Mouse (Mus musculus): ENCODE data around the gene Slc25a51. TPM values are rescaled to one million over a fixed set of nuclear protein-coding genes. Genes with fewer than 3 reads are reported as not detected.
"Not testable (repeated sequence)": the region's sequence is repeated elsewhere in the genome, so short reads cannot be mapped to it uniquely, and the experiment has no call there.

The Slc25a51 gene
- total RNA-seq, 2 experiments from 2014 or later, result 131 to 133 TPM

DNA sequence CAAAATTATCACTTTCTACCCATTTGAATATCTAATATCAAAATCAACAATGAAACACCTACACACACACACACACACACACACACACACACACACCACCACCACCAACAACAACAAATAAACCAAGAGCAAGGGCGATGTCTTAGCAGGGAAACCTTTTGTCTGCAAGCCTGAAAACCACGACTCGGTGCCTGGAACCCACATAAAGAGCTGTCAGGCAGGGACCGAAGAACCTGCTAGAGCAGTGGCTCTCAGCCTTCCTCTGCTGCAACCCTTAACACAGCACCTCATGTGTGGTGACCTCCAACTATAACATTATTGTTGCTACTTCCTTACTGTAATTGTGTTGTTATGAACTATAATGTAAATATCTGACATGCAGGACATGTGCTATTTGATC lies 6.3 kb downstream of the Slc25a51 start:
- no peak for DNase-seq (ENCODE audit: low spot score in 2 of 2)

DNA sequence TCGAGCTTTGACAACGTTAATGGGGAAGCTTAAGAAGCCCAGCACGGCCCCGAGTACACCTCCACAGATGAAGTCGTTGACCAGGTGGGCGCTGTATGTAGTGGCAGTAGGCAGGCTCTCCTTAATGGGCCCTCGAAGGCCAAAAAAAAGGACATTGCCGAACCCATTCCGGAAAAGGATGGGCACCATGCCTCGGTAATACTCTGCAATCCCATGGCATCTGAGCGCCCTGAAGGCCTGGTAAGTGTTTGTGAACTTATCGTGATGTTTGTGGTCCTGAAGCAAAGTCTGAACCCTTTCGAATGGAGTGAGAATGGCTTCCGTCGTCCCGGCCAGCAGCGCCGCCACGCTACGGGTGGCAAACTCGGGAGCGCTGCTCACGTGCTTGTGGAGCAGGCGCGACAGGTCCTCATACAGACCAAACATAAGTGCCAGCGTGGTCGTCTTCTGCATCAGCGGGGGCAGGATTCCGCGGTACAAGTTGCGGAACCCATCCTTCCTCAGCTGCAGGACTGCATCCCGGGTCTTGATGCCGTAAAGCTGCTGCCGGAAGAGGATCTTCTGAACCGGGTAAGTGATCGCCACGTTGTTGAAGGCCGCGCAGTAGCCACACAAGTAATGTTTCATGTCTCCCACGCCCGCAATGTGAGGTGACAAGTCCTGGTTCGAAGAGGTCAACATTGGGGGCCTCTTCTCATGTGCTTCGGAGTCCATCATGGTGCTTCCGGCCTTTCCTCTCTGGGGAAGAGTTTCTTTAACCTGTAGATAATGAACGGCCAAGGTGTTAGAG lies 8.9 kb downstream of the Slc25a51 start:
- no peak for DNase-seq (ENCODE audit: low spot score in 2 of 2)

DNA sequence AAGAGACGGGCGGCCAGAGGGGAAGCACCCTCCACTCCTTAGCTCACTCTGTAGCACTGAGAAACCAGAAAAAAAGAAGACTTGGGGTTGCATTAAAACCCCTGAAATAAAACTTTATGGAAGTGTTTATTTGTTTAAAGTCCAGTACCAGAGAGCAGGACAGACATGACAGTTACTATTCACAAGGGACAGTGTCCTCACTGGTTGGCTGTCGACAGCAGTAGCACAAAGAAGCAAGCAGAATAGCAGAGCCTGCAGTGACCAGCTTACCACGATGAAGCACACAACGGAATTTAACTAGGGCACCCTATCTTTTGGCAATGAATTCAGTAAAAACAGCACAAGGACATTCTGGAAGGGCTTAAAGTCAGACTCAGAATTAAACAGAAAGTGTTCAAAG lies 10.3 kb downstream of the Slc25a51 start:
- not testable (repeated sequence) for DNase-seq (ENCODE audit: low spot score in 2 of 2)

DNA sequence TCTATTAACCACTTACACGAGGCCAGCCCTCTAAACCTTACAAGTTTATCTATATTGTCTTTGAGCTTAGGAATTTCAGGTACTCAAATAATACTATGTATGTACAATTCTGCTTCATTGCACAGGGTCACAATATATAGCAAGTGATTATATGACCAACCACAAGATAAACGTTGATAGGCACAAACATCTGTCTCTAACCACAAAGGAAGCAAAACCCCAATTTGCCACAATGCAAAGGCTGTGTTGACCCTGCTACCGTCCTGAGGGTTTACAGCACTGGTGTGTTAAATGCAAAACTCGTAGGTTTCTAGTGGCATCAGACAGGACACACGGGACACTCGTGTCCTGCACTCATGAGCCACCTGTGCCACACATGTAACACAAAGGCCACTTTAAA lies 12.4 kb downstream of the Slc25a51 start:
- not testable (repeated sequence) for DNase-seq (ENCODE audit: low spot score in 2 of 2)

DNA sequence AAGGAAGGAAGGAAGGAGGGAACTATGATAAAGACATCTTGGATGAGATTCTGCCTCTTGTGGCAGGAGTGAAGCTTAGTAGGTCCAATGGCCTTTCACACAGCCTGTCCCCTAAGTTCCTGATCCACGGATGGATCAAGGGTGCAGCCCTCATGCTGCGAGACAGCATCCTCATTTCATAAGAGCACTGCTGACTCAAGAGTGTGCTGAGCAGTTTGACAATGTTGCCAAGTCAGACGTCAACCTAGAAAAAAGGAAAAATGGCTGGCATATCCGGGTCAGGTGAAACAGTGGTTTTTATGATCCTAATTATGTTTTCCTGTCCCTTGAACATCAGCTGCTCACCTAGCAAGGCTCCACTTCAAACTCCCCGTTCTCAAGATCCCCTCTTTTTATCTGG lies 14.9 kb downstream of the Slc25a51 start:
- no peak for DNase-seq (ENCODE audit: low spot score in 2 of 2)

DNA sequence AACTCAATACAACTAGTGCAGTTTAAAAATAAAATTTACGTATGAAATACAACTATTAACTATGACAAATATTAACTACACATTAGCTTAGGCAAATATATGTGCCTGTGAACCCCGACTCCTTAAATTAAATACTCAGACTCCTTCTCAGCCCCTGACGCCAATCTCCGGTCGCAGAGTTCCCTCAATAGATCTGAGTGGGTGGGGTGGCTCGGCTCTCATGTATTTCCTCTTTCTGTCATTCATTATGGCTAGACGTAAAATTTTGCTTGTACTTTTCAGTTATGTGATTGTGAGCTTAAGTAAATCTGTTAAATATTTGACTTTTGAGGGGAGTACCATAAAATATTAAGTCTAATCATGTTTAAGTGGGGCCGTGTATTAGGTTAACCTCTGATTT lies 15.6 kb downstream of the Slc25a51 start:
- no peak for DNase-seq (ENCODE audit: low spot score in 2 of 2)

DNA sequence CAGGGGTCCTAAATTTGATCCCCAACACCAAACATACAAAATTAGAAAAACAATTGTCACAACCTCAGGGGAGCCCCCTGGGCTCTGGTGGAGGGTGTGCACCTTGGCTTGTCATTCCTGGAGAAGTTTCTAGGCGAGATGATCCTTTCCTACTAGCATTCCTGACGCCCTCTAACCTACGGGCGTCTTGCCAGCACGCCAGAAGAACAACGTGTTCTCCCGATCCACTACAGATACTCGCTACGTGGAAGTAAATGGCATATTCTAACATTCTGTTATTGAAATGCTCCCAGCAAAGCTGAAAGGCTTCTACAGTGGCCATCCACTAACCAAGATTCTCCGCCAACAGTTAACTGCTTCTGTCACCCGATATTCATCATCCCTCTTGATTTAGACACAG lies 16.0 kb downstream of the Slc25a51 start:
- no peak for DNase-seq (ENCODE audit: low spot score in 2 of 2)

DNA sequence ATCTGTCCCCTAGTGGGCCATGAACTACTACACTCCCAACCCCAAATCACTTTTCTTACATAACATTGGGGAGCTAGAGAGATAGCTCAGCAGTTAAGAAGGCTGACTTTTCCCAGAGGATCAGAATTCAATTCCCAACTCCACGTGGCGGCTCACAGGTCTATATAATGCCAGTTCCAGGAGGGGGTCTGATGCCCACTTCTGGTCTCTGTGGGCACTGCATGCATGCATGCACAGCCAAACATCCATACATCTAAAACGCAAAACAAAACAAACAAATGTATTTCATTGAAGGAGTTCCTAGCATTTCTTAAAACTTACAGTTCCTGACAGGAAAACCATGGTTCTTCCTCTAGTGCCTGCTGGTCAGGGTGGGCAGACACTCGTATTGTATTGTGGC lies 16.5 kb downstream of the Slc25a51 start:
- no peak for DNase-seq (ENCODE audit: low spot score in 2 of 2)

DNA sequence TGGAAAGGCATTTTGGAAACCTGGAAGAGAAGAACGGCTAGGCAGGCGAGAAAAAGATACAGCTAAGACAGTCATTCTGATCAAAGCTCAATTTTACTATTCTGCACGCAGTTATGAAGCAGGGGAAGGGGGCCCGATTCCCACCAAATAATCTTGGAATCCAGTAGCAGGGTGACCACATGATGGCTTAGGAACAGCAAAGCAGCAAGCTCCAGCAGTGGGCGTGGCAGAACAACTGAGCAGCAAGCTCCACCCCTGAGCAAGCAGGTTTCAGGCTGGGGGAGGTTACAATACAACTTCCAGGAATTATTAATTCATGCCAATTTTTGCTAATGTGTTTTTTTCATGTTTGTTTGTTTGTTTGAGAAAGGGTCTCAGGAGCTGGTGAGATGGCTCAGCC lies 21.3 kb downstream of the Slc25a51 start:
- DNase-seq (ENCODE audit: low spot score in 2 of 2), result not testable (repeated sequence)

DNA sequence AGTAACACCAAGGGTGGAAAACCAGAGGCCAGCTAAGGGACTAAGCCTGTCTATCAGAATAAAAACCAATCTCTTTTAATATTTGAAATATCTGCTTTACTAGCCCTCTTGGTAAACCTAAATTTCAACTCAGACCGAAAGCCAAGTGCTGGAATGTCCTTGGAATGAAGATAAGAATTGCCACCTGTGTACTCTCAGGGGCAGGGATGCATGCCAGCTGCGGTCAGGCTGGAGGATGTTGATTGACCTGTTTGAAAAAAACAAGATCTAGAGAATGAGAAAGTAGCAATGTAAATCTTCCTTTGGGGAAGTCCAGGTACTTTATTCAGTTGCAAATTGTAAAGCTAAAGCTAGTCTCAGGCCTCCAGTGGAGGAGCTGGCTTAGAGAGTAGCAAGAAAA lies 26.4 kb downstream of the Slc25a51 start:
- not testable (repeated sequence) for DNase-seq (ENCODE audit: low spot score in 2 of 2)

DNA sequence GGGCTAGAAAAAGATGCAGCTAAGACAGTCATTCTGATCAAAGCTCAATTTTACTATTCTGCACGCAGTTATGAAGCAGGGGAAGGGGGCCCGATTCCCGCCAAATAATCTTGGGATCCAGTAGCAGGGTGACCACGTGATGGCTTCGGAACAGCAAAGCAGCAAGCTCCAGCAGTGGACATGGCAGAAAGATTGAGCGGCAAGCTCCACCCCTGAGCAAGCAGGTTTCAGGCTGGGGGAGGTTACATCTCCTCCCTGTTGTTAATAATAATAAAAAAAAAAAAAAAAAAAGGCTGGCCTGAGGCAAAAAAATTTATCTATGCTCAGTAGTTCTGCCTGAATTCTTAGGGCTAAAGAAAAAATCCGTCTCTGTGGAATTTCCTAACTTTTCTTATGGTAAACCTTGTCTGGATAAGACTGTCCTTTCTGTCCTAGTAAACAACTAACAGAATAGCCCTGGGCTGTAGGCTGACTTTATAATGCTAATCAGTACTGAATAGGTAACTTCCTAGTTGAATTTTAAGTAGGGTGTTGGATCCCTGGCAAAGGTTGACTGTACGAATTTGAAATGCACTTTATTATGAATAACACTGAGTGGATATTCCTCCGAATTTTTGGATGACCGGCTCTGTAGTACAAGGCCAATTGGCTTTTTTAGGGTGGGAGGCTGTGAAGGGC lies 27.5 kb downstream of the Slc25a51 start:
- DNase-seq (ENCODE audit: low spot score in 2 of 2), result not testable (repeated sequence)

DNA sequence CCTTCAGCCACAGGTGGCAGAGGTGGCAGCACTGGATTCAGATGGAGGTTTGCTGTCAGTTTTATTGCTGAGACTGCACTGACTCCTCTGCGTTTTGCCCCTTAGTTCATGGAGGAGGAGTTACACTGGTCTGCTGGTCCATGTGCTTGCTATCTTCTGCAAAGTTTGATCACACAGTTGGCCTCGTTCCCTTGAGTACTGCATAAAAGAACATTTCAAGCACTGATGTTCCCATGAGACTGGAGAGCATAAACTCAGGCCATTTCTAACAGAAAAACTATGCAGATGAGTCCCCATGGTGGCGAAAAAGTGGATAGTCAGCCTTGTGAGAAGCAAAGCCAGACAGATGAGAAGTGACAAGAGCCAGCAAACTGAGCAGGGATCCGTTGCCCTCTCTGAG lies 32.0 kb downstream of the Slc25a51 start:
- no peak for DNase-seq (ENCODE audit: low spot score in 2 of 2)

DNA sequence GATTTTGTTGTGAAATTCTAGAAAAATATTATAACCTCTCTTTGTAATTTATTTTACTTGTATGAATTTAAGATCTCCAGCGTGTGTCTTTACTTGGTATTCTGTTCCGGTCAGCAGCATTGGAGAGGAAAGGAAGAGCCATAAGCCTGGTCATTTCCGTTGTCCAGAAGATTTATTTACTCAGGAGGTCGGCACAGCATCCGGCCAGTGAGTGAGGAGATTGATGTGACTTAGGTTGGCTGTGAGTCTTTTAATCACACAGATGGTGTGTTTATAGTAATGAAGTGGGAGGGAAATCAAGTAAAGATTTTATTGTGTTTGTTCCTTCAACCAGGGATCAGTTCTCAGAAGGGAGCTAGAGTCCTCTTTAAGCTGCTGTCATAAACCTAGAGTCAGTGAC lies 33.7 kb downstream of the Slc25a51 start:
- no peak for DNase-seq (ENCODE audit: low spot score in 2 of 2)

DNA sequence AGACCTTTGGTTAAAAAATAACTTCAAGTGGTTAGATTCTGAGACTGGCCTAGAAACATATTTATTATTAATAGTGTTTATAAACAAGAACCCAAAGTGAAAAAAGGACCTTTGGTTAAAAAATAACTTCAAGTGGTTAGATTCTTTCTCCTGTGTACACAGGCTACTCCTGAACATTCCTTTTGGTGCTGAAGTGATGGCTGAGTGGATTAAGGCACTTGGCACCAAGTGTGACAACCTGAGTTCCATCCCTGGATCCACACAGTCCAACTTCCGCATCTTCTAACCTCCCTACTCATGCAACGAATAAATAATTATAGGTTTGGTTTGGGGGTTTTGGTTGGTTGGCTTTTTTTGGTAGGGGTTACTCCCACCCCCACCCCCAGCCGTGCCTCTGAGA lies 37.3 kb downstream of the Slc25a51 start:
- no peak for DNase-seq (ENCODE audit: low spot score in 2 of 2)

DNA sequence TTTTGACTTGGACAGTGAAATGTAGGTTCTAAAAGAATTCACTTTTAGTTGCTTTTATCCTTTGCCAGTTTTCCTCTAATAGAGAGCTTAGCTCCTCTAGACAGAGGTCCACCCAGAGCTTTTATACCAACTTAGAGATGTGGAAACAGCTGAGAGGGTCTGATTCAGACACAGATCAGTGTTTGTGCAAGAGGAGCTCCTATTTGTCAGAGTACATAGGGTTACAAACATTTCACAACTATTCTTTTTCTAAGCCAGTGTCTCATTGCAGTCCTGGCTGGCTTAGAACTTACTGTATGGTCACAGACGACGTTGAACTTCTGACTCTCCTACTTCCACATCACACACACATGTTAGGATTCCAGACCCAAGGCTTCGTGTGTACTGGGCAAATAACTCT lies 51.9 kb downstream of the Slc25a51 start:
- DNase-seq (ENCODE audit: low spot score in 2 of 2), result no peak

Small RNA genes lying within 50 kb of the gene (microRNA-seq; reads per million reads assigned to microRNA genes)
- gene Gm25692, result 0 reads per million in 2 experiments

Other genes with a start within 250 kb of the Slc25a51 start
- 10 to 100 TPM; 16.4 to 21.7 TPM for gene Frmpd1, start 223.9 kb downstream of the Slc25a51 start, total RNA-seq (2021)
- 10 to 100 TPM; 15.6 to 15.9 TPM for gene Trmt10b, start 111.6 kb downstream of the Slc25a51 start, total RNA-seq (2021)
- gene Dcaf10, start 66.7 kb downstream of the Slc25a51 start, total RNA-seq (2021), result 10 to 100 TPM; 16.4 to 16.9 TPM
- gene Exosc3, start 66.0 kb downstream of the Slc25a51 start, total RNA-seq (2021), result 10 to 100 TPM; 14.6 to 18.0 TPM
- 10 to 100 TPM; 13.2 to 16.5 TPM for gene Shb, start 123.7 kb upstream of the Slc25a51 start, total RNA-seq (2021)

Data from layer of hippocampus, adult 18-20 months (tissue).